Mouse (Mus musculus) liver, embryonic 15.5 days (tissue): ENCODE results near the gene Pef1. TPM values are rescaled to one million over a fixed set of nuclear protein-coding genes. Genes with fewer than 3 reads are reported as not detected.

ENCODE experiments used
- ATAC-seq: fragments of 200-750 bp; cut with Nextera tagmentation; 2 replicates; pipeline ENCODE4 v1.8.0; 2017; ENCODE audit warnings: moderate number of reproducible peaks, mild to moderate bottlenecking, moderate library complexity; ENCODE audit not compliant: insufficient read depth
- H3K27ac ChIP-seq: fragments of 300-500 bp; sonication (generic); replicated peaks from 2 replicates; pipeline ENCODE4 v1.5.1; 2015; ENCODE audit warnings: mild to moderate bottlenecking, inconsistent platforms
- H3K27me3 ChIP-seq: fragments of 300-500 bp; sonication (generic); 2 replicates; pipeline ENCODE4 v1.6.1; 2015; ENCODE audit warnings: mild to moderate bottlenecking, inconsistent platforms
- H3K36me3 ChIP-seq: fragments of 300-500 bp; sonication (generic); replicated peaks from 2 replicates; pipeline ENCODE4 v1.6.1; 2015; ENCODE audit warnings: moderate library complexity, mild to moderate bottlenecking, inconsistent platforms
- H3K4me1 ChIP-seq: fragments of 300-500 bp; sonication (generic); replicated peaks from 2 replicates; pipeline ENCODE4 v1.6.1; 2015; ENCODE audit warnings: inconsistent platforms
- H3K4me2 ChIP-seq: fragments of 300-500 bp; sonication (generic); 2 replicates; pipeline ENCODE4 v1.6.1; 2015; ENCODE audit warnings: moderate library complexity, mild to moderate bottlenecking, inconsistent platforms
- H3K4me3 ChIP-seq: fragments of 300-500 bp; sonication (generic); replicated peaks from 2 replicates; pipeline ENCODE4 v1.5.1; 2015; ENCODE audit warnings: mild to moderate bottlenecking, inconsistent platforms
- H3K9ac ChIP-seq: fragments of 300-500 bp; sonication (generic); 2 replicates; pipeline ENCODE4 v1.6.1; 2015; ENCODE audit warnings: moderate library complexity, mild to moderate bottlenecking, inconsistent platforms
- H3K9me3 ChIP-seq: fragments of 300-500 bp; sonication (generic); replicated peaks from 2 replicates; pipeline ENCODE4 v1.6.1; 2016; ENCODE audit warnings: inconsistent platforms
- WGBS: fragments of 180-500 bp; shearing (Covaris S2); methylation state at CpG from one replicate; pipeline ENCODE4 v1.1.7; 2015; ENCODE audit warnings: mixed read lengths; ENCODE audit not compliant: insufficient replicate concordance; 5-methylcytosine and 5-hydroxymethylcytosine counted together
- polyA plus RNA-seq: library from polyadenylated mRNA; unstranded; fragments of >200 nt; fragmentation: Nextera tagmentation; extraction: Ambion mirVana; gene quantifications from 2 replicates; pipeline ENCODE4 v1.2.1, GENCODE M21; 2015

Gene Pef1
- polyA plus RNA-seq, 1 experiment from 2014 or later: 41.2 TPM

DNA sequence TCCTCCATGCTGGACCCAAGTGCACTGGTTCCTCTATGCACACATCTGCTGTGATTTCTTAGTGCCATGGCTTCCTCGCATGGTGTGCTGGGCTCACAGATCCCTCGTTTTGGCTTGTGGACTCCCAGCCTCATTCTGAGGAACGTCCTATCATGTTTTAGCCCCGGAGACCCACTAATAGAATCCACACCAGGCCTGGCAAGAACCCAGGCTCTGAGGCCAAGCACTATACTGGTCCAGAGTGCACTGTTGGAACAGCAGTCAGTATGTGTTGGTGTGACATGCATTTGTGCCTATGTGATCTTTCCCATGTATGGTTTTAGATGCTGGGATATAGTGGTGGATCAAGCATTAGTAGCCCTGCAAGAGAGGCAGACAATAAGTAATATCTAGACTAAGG lies 29.0 kb upstream of the Pef1 start:
- Histone ChIP-seq H3K36me3 (no peaks in the 10 kb centered on the region), H3K4me1 (no peaks in the 10 kb centered on the region), H3K9me3 (no peaks in the 10 kb centered on the region), H3K4me2 (no peak overlapping the region), H3K9ac (no peak overlapping the region), H3K27ac (no peak overlapping the region), H3K4me3 (no peak overlapping the region), H3K27me3 (peaks cover 33% of the 10 kb centered on the region)
- 65% methylated on average over 4 of the region's 4 CpGs for WGBS
- no peak for ATAC-seq

GRCm38 (mm10) chr4:130074761-130075515 lies 27.4 kb upstream of the Pef1 start:
- 59% methylated on average over 17 of the region's 17 CpGs for WGBS
- H3K9ac ChIP-seq: no peak overlapping the region
- no peaks in the 10 kb centered on the region for H3K9me3 ChIP-seq
- H3K4me3 ChIP-seq: no peak overlapping the region
- peaks cover 36% of the 10 kb centered on the region for H3K27me3 ChIP-seq
- H3K4me2 ChIP-seq: no peak overlapping the region
- no peaks in the 10 kb centered on the region for H3K36me3 ChIP-seq
- ATAC-seq: no peak
- H3K4me1 ChIP-seq: no peaks in the 10 kb centered on the region
- no peak overlapping the region for H3K27ac ChIP-seq

DNA sequence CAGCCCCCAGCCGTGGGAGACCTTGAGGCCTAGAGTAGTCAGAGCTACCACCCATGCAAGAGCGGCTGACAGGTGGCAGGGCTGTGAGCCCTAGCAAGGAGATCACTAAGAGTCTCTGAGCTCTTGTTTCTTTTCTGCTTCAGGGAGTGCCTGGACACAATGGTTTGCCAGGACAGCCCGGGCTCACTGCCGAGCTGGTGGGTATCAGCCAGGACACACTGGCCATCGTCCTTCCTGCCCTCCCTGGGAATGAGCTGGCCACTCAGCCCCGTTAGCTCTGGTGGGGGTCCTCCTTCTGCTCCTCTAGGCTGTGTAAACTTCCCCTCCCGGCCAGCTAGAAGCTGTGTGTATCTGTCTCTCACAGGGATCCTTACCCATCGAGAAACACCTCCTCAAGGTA lies 25.5 kb upstream of the Pef1 start:
- 44% methylated on average over 8 of the region's 8 CpGs for WGBS
- Histone ChIP-seq H3K9ac (no peak overlapping the region), H3K4me1 (no peaks in the 10 kb centered on the region), H3K9me3 (no peaks in the 10 kb centered on the region), H3K4me3 (no peak overlapping the region), H3K27me3 (peaks cover 43% of the 10 kb centered on the region), H3K36me3 (no peaks in the 10 kb centered on the region), H3K27ac (no peak overlapping the region), H3K4me2 (no peak overlapping the region)
- no peak for ATAC-seq

GRCm38 (mm10) chr4:130078816-130079485 lies 23.4 kb upstream of the Pef1 start:
- no peak overlapping the region for H3K4me2 ChIP-seq
- ATAC-seq: no peak
- H3K4me3 ChIP-seq: no peak overlapping the region
- H3K9me3 ChIP-seq: no peaks in the 10 kb centered on the region
- H3K27me3 ChIP-seq: peaks cover 48% of the 10 kb centered on the region
- 35% methylated on average over 17 of the region's 17 CpGs for WGBS
- no peaks in the 10 kb centered on the region for H3K36me3 ChIP-seq
- H3K4me1 ChIP-seq: no peaks in the 10 kb centered on the region
- H3K27ac ChIP-seq: no peak overlapping the region
- H3K9ac ChIP-seq: no peak overlapping the region

GRCm38 (mm10) chr4:130079521-130079920 lies 22.8 kb upstream of the Pef1 start:
- 44% methylated on average over 3 of the region's 3 CpGs for WGBS
- H3K4me1 ChIP-seq: no peaks in the 10 kb centered on the region
- H3K27me3 ChIP-seq: peaks cover 48% of the 10 kb centered on the region
- no peak for ATAC-seq
- H3K27ac ChIP-seq: no peak overlapping the region
- no peak overlapping the region for H3K4me3 ChIP-seq
- no peak overlapping the region for H3K9ac ChIP-seq
- H3K4me2 ChIP-seq: no peak overlapping the region
- no peaks in the 10 kb centered on the region for H3K9me3 ChIP-seq
- H3K36me3 ChIP-seq: no peaks in the 10 kb centered on the region

DNA sequence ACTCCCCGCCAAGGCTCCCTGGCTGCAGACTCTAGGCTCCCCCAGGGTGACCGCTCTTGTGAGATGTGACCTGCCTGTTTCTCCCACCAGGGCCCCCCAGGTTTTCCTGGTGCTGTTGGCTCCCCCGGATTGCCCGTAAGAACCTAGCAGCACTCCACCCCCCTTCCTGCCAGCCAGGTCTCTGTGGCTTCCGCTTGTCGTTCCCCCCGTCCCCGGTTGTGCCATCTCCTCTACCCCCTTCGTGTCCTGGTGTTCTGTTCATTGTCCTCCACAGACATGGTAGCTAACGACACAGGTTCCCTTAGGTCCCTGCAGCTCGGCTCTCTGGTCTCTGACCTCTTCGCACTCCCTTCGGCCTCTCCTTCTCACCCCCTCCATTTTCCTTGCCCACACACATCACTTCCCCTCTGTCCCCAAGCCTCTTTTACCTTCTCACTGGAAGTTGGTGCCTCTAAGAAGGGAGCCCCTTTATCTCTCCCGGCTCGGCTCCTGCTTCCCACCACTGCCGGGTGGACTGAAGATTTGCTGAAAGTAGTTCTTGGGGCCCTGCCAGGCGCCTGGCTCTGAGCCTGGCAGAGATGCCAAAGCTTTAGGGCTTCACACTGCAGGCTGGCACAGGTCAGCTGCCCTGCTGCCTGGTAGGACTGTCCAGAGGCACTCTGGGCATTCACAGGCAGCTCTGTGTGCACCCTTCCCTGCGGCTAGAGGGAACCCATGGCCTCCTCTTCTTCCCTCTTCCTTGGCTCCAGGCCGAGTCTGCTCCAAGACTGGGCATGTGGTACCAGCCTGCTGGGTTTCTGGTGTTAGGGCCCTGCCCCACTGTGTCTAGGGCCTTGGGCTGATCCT lies 20.8 kb upstream of the Pef1 start:
- no peak for ATAC-seq
- 58% methylated on average over 19 of the region's 19 CpGs for WGBS
- no peaks in the 10 kb centered on the region for H3K9me3 ChIP-seq

DNA sequence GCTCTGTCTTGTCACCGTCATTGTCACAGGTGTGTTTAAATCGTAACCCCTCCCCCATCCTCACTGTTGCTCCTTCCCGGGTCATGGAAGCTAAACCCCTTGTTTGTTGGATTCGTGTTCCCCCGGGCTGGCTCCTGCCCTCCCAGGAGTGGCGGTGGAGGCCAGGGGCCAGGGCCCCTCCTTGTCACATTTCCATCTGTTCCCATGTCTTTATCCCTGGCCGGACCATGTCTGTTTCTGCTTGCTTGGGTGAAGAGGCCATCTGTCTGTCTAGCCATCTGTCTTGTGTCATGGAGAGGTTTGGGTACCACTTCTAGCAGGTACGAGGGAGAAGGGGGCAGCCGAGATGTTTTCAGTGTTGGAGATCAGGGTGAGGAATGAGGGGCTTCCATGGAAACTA lies 20.1 kb upstream of the Pef1 start:
- no peaks in the 10 kb centered on the region for H3K36me3 ChIP-seq
- H3K9me3 ChIP-seq: no peaks in the 10 kb centered on the region
- H3K4me2 ChIP-seq: no peak overlapping the region
- H3K27ac ChIP-seq: no peak overlapping the region
- no peaks in the 10 kb centered on the region for H3K4me1 ChIP-seq
- H3K4me3 ChIP-seq: no peak overlapping the region
- ATAC-seq: no peak
- H3K27me3 ChIP-seq: peaks cover 27% of the 10 kb centered on the region
- 46% methylated on average over 9 of the region's 9 CpGs for WGBS
- no peak overlapping the region for H3K9ac ChIP-seq

More for the DNA sequence above, 20.8 kb upstream of the Pef1 start:
- Histone ChIP-seq H3K27ac (no peak overlapping the region), H3K27me3 (peaks cover 33% of the 10 kb centered on the region), H3K9ac (no peak overlapping the region), H3K4me1 (no peaks in the 10 kb centered on the region), H3K4me2 (no peak overlapping the region), H3K4me3 (no peak overlapping the region), H3K36me3 (no peaks in the 10 kb centered on the region)

- no peaks in the 10 kb centered on the region for H3K9me3 ChIP-seq
- no peaks in the 10 kb centered on the region for H3K36me3 ChIP-seq
- no peak overlapping the region for H3K27ac ChIP-seq
- no peak overlapping the region for H3K9ac ChIP-seq
- no peaks in the 10 kb centered on the region for H3K4me1 ChIP-seq
- H3K27me3 ChIP-seq: peaks cover 28% of the 10 kb centered on the region
- no peak overlapping the region for H3K4me2 ChIP-seq
- WGBS: 52% methylated on average over 7 of the region's 7 CpGs
- H3K4me3 ChIP-seq: no peak overlapping the region
- ATAC-seq: no peak
Measured at GRCm38 (mm10) chr4:130084331-130084945, 17.9 kb upstream of the Pef1 start.

- Histone ChIP-seq H3K9me3 (no peaks in the 10 kb centered on the region), H3K27me3 (peaks cover 28% of the 10 kb centered on the region), H3K36me3 (no peaks in the 10 kb centered on the region), H3K9ac (no peak overlapping the region), H3K27ac (no peak overlapping the region), H3K4me2 (no peak overlapping the region), H3K4me3 (no peak overlapping the region), H3K4me1 (no peaks in the 10 kb centered on the region)
- WGBS: 50% methylated on average over 12 of the region's 12 CpGs
- no peak for ATAC-seq
Measured at GRCm38 (mm10) chr4:130085246-130085820, 17.0 kb upstream of the Pef1 start.

GRCm38 (mm10) chr4:130087293-130087692 lies 15.1 kb upstream of the Pef1 start:
- no peaks in the 10 kb centered on the region for H3K4me1 ChIP-seq
- no peaks in the 10 kb centered on the region for H3K36me3 ChIP-seq
- H3K4me2 ChIP-seq: no peak overlapping the region
- no peaks in the 10 kb centered on the region for H3K9me3 ChIP-seq
- WGBS: 14% methylated on average over 7 of the region's 7 CpGs
- peaks cover 21% of the 10 kb centered on the region for H3K27me3 ChIP-seq
- H3K27ac ChIP-seq: no peak overlapping the region
- ATAC-seq: peak; percentile 17; the same call in 1 of the 2 replicates
- no peak overlapping the region for H3K4me3 ChIP-seq
- H3K9ac ChIP-seq: no peak overlapping the region
